Mouse (Mus musculus): ENCODE measurements around the gene Dnah7c. TPM values are rescaled to one million over a fixed set of nuclear protein-coding genes. Genes with fewer than 3 reads are reported as not detected.
"Not testable (repeated sequence)": the region's sequence is repeated elsewhere in the genome, so short reads cannot be mapped to it uniquely, and the experiment has no call there.

The Dnah7c gene
- not detected for total RNA-seq (2021)
- long read RNA-seq, experiment 1, result 0 reads
- long read RNA-seq, experiment 2, result 0 reads

DNA sequence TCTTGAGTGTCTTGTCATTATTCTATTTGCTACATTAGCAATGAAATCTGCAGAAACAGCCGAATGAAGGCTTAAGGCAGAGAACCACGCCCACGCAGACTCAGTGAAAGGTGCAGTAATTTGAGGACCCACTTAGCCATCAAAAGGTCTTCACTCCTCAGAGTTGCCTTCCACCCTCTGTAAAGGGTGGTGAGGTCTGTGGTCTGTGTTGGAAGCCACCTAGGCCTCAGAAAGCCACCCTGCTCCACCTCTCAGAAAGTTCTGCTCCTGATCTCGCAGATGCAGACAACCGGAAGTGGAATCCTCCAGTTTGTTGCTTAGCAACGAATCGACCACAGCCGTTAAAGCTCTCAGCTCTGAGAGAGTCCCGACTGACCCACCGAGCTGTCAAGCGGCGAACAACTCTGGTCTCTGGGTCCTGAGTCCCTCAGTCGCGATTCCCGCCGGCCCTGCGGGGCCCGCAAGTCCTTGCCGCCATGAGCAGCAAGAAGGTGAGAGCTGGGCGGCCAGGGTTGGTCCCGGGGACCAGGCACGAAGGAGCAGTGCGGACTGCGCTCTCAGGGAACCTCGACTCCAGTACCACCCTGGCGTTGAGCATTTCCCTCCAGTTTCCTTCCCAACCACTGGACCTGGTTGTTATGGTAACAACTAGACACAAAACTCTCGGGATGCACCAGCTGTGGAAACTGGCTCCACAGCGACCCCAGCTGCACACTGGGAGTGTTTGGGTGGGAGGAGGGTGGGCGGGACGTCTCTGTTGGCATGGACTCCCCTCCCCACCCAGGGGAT, at the start of gene Dnah7c:
Dnah7c (plus strand) TSS at position 456 of the 789 bp plus-strand sequence.
- intact Hi-C loops (cut with DNase I), result no loop called here
- no peak for DNase-seq

DNA sequence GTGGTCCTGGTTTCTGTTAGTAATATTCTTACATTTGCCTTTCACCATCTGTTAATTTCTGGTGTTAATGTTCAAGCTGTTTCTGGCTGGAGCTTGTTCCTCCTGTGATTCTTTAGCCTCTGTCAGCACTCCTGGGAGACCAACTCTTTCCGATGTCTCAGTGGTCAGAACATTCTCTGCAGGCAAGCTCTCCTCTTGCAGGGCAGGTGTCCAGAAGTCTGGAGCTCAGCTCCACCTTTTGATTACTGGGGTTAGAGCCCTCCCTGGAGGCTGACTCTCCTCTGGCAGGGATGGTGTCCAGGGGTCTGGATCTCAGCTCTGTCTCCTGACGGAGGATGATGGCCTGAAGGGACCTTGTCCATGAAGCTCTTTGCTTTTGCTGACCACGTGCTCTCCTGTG, 44.8 kb upstream of the Dnah7c start:
- DNase-seq; intact Hi-C loops (cut with DNase I): not testable (repeated sequence)

DNA sequence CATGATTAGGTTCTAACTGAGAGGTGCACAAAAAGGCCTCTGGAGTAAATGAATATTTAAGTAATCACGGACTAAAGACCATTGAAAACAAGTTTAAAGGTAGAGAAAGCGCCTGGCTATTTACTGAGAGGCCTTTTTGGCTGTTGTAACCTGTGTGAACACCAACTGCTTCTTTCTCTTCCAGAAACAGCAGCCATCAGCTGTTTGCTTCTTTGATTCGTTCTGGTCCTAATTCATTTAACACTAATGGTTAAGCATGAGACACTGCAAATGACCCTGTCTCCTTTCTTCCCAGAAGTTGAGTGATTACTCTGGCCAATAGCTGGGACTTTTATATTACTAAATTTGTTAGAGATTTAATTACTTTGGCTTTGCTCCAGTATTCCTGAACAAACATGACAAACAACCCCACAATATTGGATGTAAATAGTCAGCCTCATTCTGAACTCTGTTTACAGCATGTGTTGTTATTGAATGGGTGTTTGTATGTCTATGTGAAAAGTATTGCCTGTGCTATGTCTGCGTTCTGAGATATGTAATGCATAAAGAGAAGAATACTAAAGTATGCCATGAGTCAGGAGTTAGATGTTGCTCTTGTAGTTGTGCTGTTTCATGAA, 30.6 kb upstream of the Dnah7c start:
- intact Hi-C loops (cut with DNase I); DNase-seq: not testable (repeated sequence)

DNA sequence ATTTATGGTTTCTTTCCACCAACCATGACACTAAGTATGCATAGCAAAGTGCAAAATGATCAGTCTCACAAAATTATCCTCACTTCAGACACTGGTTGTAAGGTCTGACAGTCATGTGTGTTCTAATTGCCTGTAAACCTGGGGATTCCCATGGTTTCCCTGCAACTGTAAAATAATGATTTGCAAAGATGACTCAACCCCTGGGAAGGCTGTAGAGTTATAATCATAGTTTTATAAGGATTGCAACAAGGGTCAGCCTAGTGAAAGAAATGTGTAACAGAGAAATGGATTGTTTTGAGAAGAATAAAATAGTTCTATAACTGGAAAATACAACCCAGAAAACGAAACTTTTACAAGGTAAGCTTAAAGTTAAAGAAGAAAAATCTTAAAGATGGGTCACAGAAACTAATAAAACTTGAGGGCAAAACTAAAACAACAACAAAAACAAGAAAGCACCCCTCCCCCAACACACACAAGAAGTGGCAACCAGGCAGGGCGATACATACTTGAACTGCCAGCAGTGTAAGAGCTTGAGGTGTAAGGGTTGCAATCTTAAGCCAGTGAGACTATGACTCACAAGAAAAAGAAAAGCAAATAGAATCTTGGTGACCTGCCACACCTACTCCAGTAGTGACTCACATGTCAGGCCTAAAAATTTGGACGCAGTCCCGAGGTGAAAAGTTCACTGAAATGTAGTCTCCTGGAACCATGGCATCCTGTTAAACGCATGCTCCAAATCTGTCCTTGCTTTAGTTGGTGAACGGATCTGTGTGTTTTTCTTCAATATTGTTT, 16.9 kb upstream of the Dnah7c start:
- DNase-seq, result no peak
- intact Hi-C loops (cut with DNase I), result no loop called here

DNA sequence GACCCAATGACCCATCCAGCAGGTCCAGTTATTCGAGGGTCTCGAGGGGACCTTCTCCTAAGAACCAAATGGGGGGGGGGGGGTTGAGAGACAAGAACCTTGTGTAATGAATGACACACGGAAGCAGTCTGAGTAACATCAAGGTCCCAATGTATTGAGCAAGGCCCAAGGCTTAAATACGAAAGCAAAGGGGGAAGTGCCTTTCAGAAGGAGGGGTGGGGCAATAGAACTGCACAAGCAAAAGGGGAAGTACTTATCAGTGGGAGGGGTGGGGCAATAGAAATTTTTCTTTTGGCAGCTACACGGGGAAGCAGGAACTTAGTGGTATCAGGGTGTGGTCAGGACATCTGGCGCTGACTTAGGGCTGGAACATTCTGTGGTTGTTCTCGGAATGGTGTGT, 10.6 kb upstream of the Dnah7c start:
- intact Hi-C loops (cut with DNase I); DNase-seq: not testable (repeated sequence)

DNA sequence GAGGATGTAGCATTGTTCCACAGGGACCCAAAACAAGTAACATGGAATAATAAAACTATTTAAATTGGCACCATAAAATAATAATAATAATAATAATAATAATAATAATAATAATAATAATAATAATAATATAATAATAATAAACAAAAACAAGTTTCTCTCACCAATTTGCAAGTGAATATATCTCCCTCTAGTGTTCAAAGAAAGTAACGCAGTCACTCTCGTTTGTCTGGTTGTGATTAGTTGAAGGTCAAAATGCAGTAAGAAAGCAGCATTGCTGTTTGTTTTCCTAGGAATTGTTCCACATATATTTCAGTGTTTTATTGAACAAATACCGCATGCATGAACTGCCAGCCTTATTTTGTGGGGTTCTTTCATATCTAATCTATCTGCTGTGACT, 8.4 kb upstream of the Dnah7c start:
- DNase-seq; intact Hi-C loops (cut with DNase I): not testable (repeated sequence)

DNA sequence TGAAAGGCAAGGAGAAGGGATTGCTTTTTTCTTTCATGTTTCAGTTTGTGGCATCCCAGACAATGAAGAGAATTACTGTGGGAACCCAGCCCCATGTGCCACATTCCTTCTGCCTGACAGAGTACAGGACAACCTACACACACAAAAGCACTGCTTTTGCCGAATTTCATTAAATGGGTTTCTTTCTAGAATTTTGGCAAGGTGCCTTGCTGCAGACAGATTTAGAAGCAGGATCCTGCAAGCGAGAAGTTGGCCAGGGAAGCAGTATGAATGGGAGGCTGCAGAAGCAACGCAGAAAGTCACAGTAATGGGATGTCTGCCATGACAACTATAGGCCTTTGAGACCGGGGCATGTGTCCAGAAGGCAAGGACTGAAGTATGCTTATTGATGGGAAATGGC, 6.4 kb upstream of the Dnah7c start:
- DNase-seq; intact Hi-C loops (cut with DNase I): not testable (repeated sequence)

DNA sequence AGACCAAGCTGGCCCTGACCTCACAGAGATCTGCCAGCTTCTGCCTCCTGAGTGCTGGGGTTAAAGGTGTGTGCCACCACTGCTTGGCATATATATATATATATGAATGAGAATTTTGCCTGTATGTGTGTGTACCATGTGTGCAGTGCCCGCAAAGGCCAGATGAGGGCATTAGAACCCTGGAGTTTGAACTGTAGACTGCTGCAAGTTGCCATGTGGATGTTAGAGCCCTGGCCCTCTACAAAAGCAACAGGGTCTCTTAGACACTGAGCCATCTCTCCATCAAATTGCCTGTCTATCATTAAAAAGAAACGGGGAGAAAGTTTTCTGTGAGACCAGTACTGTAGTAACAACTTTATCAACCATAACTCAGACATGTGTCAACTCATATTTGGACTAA, 3.0 kb downstream of the Dnah7c start:
- no peak for DNase-seq
- intact Hi-C loops (cut with DNase I), result no loop called here

DNA sequence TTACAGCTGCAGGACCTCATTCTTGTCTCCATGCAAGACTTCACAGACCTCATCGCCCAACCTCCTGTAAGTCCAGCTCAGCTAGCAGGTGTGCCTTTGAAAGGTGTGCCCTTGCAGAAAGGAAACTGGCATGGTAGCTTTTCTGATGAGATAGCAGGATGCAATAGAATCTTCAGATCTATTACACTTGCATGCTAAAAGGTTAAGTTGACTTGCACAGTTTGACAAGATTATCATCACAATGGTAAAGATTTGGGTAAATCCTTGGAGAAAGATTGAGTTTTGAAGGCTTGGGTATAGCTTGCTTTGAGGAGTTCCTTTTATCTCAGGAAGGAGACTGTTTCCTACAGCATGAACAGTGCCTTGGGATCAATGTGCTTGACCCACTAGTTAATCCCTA, 89.3 kb downstream of the Dnah7c start:
- DNase-seq; intact Hi-C loops (cut with DNase I): not testable (repeated sequence)

DNA sequence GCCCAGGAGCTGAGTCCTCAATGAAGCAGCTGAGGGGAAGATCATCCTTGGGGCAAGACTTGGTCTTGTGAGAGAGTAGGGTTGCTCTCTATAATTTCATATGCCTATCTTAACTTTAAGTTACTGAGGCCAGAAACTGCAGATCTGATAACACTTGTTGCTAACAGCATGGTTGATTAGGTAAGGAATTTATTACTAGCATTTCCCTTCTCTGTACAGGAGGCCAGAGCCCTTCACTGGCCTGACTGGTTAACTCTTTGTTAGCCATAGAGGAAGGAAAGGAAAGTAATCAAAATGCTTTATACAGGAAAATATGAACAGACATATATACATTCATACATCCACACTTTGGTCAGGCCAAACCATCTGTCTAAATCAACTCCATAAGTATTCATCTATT, 95.6 kb downstream of the Dnah7c start:
- intact Hi-C loops (cut with DNase I), result no loop called here
- no peak for DNase-seq

DNA sequence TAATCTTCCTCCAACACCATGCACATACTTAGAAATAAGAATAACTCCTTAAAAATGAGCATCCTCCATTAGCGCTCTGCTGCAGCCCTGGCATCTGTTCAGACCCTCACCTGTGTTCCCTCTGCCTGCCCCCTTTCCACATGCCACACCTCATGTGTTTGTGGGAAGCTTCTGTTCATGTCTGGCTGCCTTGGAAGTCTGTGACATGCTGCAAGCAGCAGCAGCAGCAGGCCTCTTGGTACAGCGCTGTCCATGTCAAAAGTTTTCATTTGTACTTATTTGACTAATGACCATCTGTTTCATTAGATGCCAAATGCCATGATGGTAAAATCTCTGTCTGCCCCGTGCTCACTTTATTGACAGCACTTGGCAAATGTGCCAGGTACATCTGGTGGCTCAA, 101.1 kb downstream of the Dnah7c start:
- intact Hi-C loops (cut with DNase I); DNase-seq: not testable (repeated sequence)

DNA sequence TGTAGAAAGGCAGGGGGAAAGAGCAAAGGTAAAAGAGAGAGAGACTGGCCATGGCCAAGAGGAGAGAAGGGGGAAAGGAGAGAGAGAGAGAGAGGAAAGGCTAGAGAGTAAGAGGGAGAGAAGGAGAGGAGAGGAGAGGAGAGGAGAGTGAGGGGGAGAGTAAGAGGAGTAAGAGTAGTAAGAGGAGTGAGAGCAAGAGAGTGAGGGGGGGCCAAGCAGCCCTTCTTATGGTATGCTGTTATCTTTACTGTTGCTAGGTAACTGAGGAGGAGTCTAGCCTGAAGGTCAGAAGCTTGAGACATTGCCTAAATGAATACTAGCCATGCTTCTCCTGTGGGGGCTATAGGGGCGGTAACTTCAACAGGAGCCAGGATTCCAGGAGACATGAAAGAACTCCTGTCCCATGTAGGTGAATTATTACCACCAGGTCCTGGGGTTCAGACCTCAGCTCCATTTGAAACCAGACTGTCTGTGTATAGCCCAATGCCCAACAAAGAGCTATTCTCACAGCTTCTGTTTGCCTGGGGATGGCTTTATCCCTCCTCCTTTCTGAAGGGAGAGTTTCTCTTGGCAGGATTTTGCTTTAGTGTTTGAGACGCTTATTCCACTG, 119.5 kb downstream of the Dnah7c start:
- intact Hi-C loops (cut with DNase I), result no loop called here
- no peak for DNase-seq

DNA sequence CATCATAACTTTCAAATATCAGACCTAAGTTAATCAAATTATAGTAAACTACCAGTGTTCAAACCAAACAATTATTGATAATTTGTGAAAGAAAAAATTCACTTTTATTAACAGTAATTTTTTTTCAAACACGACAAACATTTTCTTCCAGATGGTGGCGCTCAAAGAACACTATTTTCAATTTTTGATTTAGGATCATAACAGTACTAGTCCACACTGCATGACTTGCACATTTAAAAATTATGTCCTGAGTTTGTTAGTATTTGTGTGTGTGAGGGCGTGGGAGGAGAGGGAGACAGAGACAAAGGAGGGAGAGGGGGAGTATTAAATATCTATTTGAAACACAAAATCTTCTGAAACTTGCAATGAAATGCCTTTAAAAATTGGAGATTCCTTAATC, 155.0 kb downstream of the Dnah7c start:
- intact Hi-C loops (cut with DNase I), result no loop called here

DNA sequence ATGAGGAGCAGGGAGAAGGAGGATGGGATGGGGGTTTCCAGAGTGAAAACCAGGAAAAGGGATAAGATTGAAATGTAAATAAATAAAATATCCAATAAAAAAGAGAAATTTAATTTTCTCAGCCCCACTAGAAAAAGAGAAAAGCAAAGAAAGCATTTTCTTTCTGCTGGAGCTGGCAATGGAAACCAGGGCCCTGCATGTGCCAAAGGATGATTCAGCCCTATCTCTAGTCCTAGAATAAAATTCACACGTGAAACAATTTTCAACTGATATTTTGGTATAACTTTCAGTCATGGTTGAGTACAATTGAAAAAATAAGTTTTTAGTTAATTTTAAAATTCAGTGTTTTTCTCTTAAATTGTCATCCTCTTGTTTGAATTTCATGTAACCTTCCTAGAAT, 168.4 kb downstream of the Dnah7c start:
- intact Hi-C loops (cut with DNase I), result not testable (repeated sequence)

More for the DNA sequence above, 155.0 kb downstream of the Dnah7c start:
- no peak for DNase-seq

DNA sequence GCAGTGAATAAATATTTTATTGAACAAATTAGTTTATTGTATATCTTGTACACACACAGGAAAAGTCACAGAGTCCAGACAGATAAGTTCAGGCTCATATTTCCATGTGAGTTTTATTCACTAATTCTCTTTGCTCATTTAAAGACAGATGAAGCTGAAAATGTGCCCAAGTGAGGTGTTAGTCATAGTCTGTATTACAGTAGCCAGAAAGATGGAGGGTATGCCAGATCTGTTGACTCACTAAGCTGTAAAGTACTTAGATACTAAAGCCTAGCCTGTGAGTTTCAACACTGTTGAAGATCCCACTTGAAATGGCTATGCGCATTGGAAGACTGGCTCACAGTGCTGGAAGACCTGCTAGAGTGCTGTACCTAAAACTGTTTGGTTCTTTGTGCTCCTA, 171.0 kb downstream of the Dnah7c start:
- intact Hi-C loops (cut with DNase I); DNase-seq: not testable (repeated sequence)

More for the DNA sequence above, 168.4 kb downstream of the Dnah7c start:
- not testable (repeated sequence) for DNase-seq

DNA sequence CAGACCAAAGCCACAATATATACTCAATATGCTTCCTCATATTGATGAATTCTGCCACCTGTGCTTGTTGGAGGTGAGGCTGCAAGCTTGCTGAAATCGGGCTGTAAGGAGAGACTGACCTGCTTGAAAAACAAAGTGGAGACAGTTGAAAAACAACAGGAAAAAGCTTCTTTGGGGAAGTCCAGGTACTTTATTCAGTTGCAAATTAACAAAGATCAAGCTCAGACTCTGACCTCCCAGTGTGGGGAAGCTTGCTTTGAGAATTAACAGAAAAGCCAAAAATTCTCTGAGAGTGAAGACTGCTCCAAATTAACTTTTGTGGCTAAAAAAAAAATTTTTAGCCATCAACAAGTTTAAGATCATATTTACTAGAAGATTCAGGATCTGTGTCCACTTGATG, 194.9 kb downstream of the Dnah7c start:
- no peak for DNase-seq

DNA sequence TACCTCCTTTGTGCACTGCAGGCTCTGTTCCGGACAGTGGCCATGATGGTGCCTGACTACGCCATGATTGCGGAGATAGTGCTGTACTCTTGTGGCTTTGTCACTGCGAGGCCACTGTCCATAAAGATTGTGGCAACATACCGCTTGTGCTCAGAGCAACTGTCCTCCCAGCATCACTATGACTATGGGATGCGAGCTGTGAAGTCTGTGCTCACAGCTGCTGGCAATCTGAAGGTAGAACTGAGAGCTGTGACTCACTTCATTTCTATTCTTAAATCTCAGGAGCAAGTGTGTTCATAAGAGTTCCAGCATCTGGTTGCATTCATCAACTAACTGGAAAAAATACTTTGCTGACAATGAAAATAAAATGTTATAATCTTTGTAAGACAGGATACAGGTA, 200.5 kb downstream of the Dnah7c start:
- DNase-seq; intact Hi-C loops (cut with DNase I): not testable (repeated sequence)

More for the DNA sequence above, 194.9 kb downstream of the Dnah7c start:
- intact Hi-C loops (cut with DNase I), result no loop called here

DNA sequence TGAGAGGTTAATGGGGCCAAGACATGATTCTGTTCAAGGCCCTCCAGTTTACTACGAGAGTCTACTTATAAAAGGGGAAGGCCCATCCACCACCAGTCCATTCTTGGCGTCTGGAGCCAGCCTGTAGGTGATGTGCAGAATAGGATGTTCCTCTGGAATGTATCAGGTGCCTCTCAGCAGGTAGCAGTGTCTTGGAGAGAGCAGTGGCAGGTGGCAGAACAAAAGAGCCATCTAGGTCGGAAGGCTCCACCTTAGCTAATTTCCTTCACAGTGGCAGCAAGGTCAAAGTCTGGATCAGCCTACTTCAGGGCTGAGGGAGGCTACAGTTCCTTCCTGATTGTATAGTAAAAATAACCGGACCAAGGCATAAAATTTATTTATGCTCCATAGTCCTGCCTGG, 224.4 kb downstream of the Dnah7c start:
- intact Hi-C loops (cut with DNase I); DNase-seq: not testable (repeated sequence)

DNA sequence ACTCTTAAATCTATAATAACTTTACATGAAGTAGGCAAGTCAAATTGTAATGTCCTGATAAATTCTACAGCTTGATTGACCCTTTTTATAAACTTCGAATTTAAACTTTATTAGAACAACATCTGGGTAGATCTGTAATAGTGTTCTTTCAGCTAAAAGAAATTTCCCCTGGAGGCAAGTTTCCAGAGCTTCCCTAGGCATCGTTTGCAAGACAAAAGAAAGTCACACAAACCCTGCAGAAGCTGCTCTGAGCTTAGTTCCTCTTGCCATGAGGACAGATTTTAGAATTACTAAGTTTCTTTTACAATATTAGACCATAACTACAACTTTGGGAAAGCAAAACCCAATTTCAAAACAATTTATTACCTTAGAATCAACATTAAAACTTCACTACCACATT, 227.3 kb downstream of the Dnah7c start:
- DNase-seq; intact Hi-C loops (cut with DNase I): not testable (repeated sequence)

DNA sequence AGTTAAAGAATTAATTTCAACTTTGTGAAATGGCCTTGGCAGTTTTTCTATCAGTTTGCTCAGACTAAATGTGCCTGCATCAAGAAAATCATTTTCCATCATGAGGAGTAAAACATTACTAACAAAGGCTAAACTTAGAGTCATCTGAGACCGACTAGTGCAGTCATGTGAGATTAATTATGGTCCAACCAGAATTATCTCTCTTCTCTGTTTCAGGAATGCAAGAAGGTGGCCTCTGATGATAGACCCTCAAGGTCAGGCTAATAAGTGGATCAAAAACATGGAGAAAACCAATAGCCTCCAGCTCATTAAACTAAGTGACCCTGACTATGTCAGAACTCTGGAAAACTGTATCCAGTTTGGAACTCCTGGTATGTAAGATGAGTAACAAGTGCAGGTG, 299.4 kb downstream of the Dnah7c start:
- DNase-seq; intact Hi-C loops (cut with DNase I): not testable (repeated sequence)

DNA sequence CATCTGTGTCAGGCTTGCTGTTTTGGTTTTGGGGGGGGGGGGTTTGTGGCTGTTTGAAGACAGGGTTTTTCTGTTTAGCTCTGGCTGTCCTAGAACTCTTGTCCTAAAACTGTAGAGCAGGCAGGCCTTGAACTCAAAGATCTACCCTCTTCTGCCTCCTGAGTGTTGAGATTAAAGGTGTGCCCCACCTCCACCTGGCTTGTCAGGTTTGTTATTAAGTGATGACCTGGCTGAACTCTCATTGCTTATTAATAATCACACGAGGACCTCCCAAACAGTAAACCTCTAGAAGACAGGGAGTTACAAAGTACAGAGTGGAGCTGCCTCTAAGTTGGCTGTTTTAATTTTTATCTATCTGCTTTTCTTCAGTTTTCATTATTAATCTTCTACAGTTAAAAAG, 299.9 kb downstream of the Dnah7c start:
- intact Hi-C loops (cut with DNase I), result no loop called here
- no peak for DNase-seq

All from gastrocnemius, postnatal 36 days (tissue).